In genomic region chr7:143805199-143805624, GRCm38 (mm10) we compare ENCODE assay signal across 12 mouse cellular contexts. TPM values are rescaled to one million over a fixed set of nuclear protein-coding genes. Genes with fewer than 3 reads are reported as not detected.
DNase-seq lines count a peak whose midpoint lies in the region; ATAC-seq and TF ChIP-seq lines count a peak whose summit lies in the region.
"Had no signal": no experiment of that assay in that cellular context is flagged by ENCODE, and none has a peak within 500 bp of the region (broad histone marks: within the 10 kb centered on the region; RNA-seq: fewer than 3 reads in every experiment).

No protein-coding gene starts in this region.

- no peaks in the 10 kb centered on the region for H3K4me1 ChIP-seq in kidney, adult 2 months (ENCODE audit: control insufficient read depth, insufficient read depth, low read length)
- no peaks in the 10 kb centered on the region for H3K4me1 ChIP-seq in heart, embryonic 12.5 days (replicated peaks)
- H3K4me1 ChIP-seq: limb, embryonic 15.5 days had no signal

- peaks cover 2% of the 10 kb centered on the region; the same call in 1 of the 2 replicates for H3K36me3 ChIP-seq in kidney, adult 2 months (ENCODE audit: control insufficient read depth, insufficient read depth, low read length)
- peaks cover 91% of the 10 kb centered on the region for H3K36me3 ChIP-seq in heart, embryonic 12.5 days

- no peaks in the 10 kb centered on the region for H3K27me3 ChIP-seq in kidney, adult 2 months (replicated peaks; ENCODE audit: control insufficient read depth, insufficient read depth, low read length)
- H3K27me3 ChIP-seq in heart, embryonic 12.5 days (replicated peaks), result no peaks in the 10 kb centered on the region
- H3K27me3 ChIP-seq: limb, embryonic 15.5 days had no signal

- H3K9me3 ChIP-seq in heart, embryonic 12.5 days (replicated peaks), result no peaks in the 10 kb centered on the region
- H3K9me3 ChIP-seq: limb, embryonic 15.5 days had no signal

- H3K4me2 ChIP-seq in heart, embryonic 12.5 days, result no peak overlapping the region
- H3K4me2 ChIP-seq: limb, embryonic 15.5 days had no signal

- H3K27ac ChIP-seq in kidney, adult 2 months (ENCODE audit: insufficient read depth, low read depth, low read length), result no peak overlapping the region
- H3K27ac ChIP-seq in heart, embryonic 12.5 days (ENCODE audit: poor library complexity, severe bottlenecking), result no peak overlapping the region
- H3K27ac ChIP-seq: limb, embryonic 15.5 days had no signal

- 37% methylated on average over 5 of the region's 5 CpGs for WGBS in kidney, adult 2 months
- WGBS in heart, embryonic 12.5 days, result 68% methylated on average over 5 of the region's 5 CpGs

- H3K4me3 ChIP-seq in kidney, adult 2 months (ENCODE audit: insufficient read depth, low read depth, low read length), result no peak overlapping the region
- H3K4me3 ChIP-seq in heart, embryonic 12.5 days, result no peak overlapping the region
- H3K4me3 ChIP-seq: limb, embryonic 15.5 days had no signal

- no peak for TF ChIP-seq CTCF in kidney, adult 2 months (conservative IDR thresholded peaks at IDR 0.05; ENCODE audit: insufficient read depth, insufficient read length, low read depth, low read length)

- no peak for ATAC-seq in heart, embryonic 12.5 days (ENCODE audit: insufficient number of reproducible peaks, low FRiP score)

- peak; percentile 62 for DNase-seq in kidney, adult 2 months
- DNase-seq in kidney, adult 11 months, result no peak
- peak; percentile 20 to 28 for DNase-seq in right cerebral cortex, adult 2 months (ENCODE audit: low spot score in 2 of 2)
- DNase-seq in right cerebral cortex, postnatal 4 days, result no peak
- DNase-seq in layer of hippocampus, postnatal 36 days, result peak; percentile 42 to 54
- DNase-seq in testis, postnatal 14 days (ENCODE audit: low spot score), result peak; percentile 58
- no peak for DNase-seq in urinary bladder, adult 18-20 months (ENCODE audit: low spot score in 2 of 2)
- DNase-seq: retina, postnatal 1 day had no signal

- no peak for TF ChIP-seq POLR2A in kidney, adult 2 months (IDR thresholded peaks at IDR 0.05; ENCODE audit: low read depth, low read length)

- H3K9ac ChIP-seq in heart, embryonic 12.5 days, result no peak overlapping the region
- H3K9ac ChIP-seq: limb, embryonic 15.5 days had no signal

RNA-seq across cellular contexts. Expression of gene Nadsyn1, which starts 17.4 kb away (rescaled TPM):
- polyA plus RNA-seq in kidney, adult 2 months (2012; rRNA removed), result 31.3 and 33.4 TPM in 2 replicates
- 1 to 10 TPM; 5.9 to 6.9 TPM for total RNA-seq in layer of hippocampus, postnatal 36 days (2021)
- 7.4 and 8.1 TPM in 2 replicates for polyA plus RNA-seq in heart, embryonic 12.5 days (2016; fragmentation: Nextera tagmentation; extraction: Ambion mirVana)

RNA-seq across cellular contexts. Expression of gene Dhcr7, which starts 17.7 kb away (rescaled TPM):
- polyA plus RNA-seq in kidney, adult 2 months (2012; rRNA removed), result 51.7 and 81.9 TPM in 2 replicates
- 10 to 100 TPM; 39.0 to 40.8 TPM for total RNA-seq in layer of hippocampus, postnatal 36 days (2021)
- 24.6 and 29.1 TPM in 2 replicates for polyA plus RNA-seq in heart, embryonic 12.5 days (2016; fragmentation: Nextera tagmentation; extraction: Ambion mirVana)

RNA-seq across cellular contexts. Expression of gene Mrgpre, which starts 20.9 kb away (rescaled TPM):
- polyA plus RNA-seq in kidney, adult 2 months (2012; rRNA removed), result 2.3 and 2.8 TPM in 2 replicates
- total RNA-seq in layer of hippocampus, postnatal 36 days (2021), result 1 to 10 TPM; 5.4 to 6.5 TPM
- 3.0 and 3.2 TPM in 2 replicates for polyA plus RNA-seq in heart, embryonic 12.5 days (2016; fragmentation: Nextera tagmentation; extraction: Ambion mirVana)

RNA-seq across cellular contexts. Expression of gene Mrgprg, which starts 38.4 kb away (rescaled TPM):
- 0.33 and 1.1 TPM in 2 replicates for polyA plus RNA-seq in kidney, adult 2 months (2012; rRNA removed)
- not detected for total RNA-seq in layer of hippocampus, postnatal 36 days (2021)
- not detected in 2 replicates for polyA plus RNA-seq in heart, embryonic 12.5 days (2016; fragmentation: Nextera tagmentation; extraction: Ambion mirVana)
- total RNA-seq: heart, postnatal 25 days had no signal
- polyA plus RNA-seq: cerebellum, adult 2 months; limb, embryonic 15.5 days had no signal

RNA-seq across cellular contexts. Expression of gene Osbpl5, which starts 48.4 kb away (rescaled TPM):
- 75.0 and 77.1 TPM in 2 replicates for polyA plus RNA-seq in kidney, adult 2 months (2012; rRNA removed)
- total RNA-seq in layer of hippocampus, postnatal 36 days (2021), result 10 to 100 TPM; 28.2 to 28.3 TPM
- polyA plus RNA-seq in heart, embryonic 12.5 days (2016; fragmentation: Nextera tagmentation; extraction: Ambion mirVana), result 36.6 and 40.3 TPM in 2 replicates

Comparison
In these comparisons a context has a peak if more than half of its experiments do, and no peak if none do; other contexts are left out.
1. DNase-seq: peak in kidney, adult 2 months (single experiment), right cerebral cortex, adult 2 months (2 of 2), layer of hippocampus, postnatal 36 days (2 of 2) and testis, postnatal 14 days (single experiment); none in kidney, adult 11 months (single experiment), right cerebral cortex, postnatal 4 days (single experiment) and urinary bladder, adult 18-20 months (0 of 2).